Mouse (Mus musculus): ENCODE measurements around the gene Pcdh15. TPM values are rescaled to one million over a fixed set of nuclear protein-coding genes. Genes with fewer than 3 reads are reported as not detected.

Gene Pcdh15
- total RNA-seq, 4 experiments from 2014 or later: 0.04 to 0.54 (median 0.33) TPM

GRCm38 (mm10) chr10:74555326-74555725, 1456.2 kb downstream of the Pcdh15 start:
- no peak for DNase-seq (ENCODE audit: low spot score in 2 of 2)

- no peak for DNase-seq (ENCODE audit: low spot score in 2 of 2)
Measured at GRCm38 (mm10) chr10:74569603-74570002, 1470.5 kb downstream of the Pcdh15 start.

- no peak for DNase-seq (ENCODE audit: low spot score in 2 of 2)
Measured at GRCm38 (mm10) chr10:74579924-74580323, 1480.8 kb downstream of the Pcdh15 start.

- no peak for DNase-seq (ENCODE audit: low spot score in 2 of 2)
Measured at GRCm38 (mm10) chr10:74591799-74592198, 1492.7 kb downstream of the Pcdh15 start.

GRCm38 (mm10) chr10:74607683-74608082, 1508.5 kb downstream of the Pcdh15 start:
- DNase-seq (ENCODE audit: low spot score in 2 of 2): no peak

GRCm38 (mm10) chr10:74621837-74622236, 1522.7 kb downstream of the Pcdh15 start:
- DNase-seq (ENCODE audit: low spot score in 2 of 2): no peak

GRCm38 (mm10) chr10:74625715-74626114, 1526.6 kb downstream of the Pcdh15 start:
- no peak for DNase-seq (ENCODE audit: low spot score in 2 of 2)

- no peak for DNase-seq (ENCODE audit: low spot score in 2 of 2)
Measured at GRCm38 (mm10) chr10:74626596-74626995, 1527.5 kb downstream of the Pcdh15 start.

- DNase-seq (ENCODE audit: low spot score in 2 of 2): no peak
Measured at GRCm38 (mm10) chr10:74631314-74631713, 1532.2 kb downstream of the Pcdh15 start.

GRCm38 (mm10) chr10:74637040-74637439, 1537.9 kb downstream of the Pcdh15 start:
- DNase-seq (ENCODE audit: low spot score in 2 of 2): no peak

- DNase-seq (ENCODE audit: low spot score in 2 of 2): no peak
Measured at GRCm38 (mm10) chr10:74642125-74642524, 1543.0 kb downstream of the Pcdh15 start.

- no peak for DNase-seq (ENCODE audit: low spot score in 2 of 2)
Measured at GRCm38 (mm10) chr10:74663171-74663570, 1564.0 kb downstream of the Pcdh15 start.

GRCm38 (mm10) chr10:74680016-74680491, 1580.9 kb downstream of the Pcdh15 start:
- DNase-seq (ENCODE audit: low spot score in 2 of 2): no peak

- no peak for DNase-seq (ENCODE audit: low spot score in 2 of 2)
Measured at GRCm38 (mm10) chr10:74680559-74680958, 1581.4 kb downstream of the Pcdh15 start.
